Mouse (Mus musculus): Measurements from ENCODE around the gene D2hgdh.
"Not testable (repeated sequence)": the region's sequence is repeated elsewhere in the genome, so short reads cannot be mapped to it uniquely, and the experiment has no call there.

The D2hgdh gene

DNA sequence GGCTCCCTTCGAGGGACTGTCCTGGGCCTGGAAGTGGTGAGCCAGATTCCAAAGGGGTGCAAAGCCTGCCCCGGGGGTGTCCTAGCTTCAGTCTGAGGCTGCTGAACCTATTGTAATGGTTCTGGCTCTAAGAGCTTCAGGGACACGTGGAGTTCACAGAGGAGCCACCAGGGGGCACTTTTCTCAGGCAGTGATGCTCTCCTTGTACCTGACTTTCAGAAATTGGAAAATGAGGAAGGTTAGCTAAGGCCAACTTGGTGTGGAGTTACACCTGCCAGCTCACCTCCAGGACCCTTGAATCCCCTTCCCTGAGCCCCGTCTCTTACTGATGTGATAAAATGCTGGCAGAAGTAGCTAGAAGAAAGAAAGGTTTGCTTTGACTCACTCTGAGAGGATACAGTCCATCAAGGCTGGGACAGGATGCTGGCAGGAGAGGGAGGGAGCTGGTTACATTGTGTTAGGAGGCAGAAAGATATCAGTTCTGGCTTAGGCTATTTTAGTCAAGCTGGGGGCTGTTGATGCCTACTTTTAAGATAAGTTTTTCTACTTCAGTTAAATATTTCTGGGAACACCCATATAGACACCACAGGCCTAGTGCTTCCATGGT is 8.1 kb downstream of the D2hgdh start:
- DNase-seq: not testable (repeated sequence)

DNA sequence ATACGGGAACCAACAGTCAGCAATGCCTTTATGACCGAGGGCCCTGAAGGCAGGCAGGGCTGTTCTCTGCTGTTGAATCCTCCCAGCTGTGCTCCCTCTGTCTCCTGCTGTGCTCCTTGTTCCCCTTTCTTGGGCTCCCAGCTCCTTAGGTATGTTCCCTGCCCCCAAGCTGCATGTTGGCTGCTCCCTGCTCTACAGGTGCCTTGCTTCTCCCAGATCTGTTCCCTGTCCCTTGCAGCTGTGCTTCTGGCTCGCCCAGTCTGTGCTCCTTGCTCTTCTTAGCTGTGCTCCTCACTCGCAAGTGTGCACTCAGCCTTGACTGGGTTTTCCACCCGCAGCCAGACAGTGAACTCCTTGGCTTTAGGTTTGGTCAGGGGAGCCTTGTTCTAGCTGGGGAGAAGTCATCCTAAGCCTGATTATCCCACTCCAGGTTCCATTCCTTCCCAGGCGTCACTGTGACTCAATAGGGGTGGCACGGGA is 10.0 kb downstream of the D2hgdh start:
- no peak for DNase-seq

DNA sequence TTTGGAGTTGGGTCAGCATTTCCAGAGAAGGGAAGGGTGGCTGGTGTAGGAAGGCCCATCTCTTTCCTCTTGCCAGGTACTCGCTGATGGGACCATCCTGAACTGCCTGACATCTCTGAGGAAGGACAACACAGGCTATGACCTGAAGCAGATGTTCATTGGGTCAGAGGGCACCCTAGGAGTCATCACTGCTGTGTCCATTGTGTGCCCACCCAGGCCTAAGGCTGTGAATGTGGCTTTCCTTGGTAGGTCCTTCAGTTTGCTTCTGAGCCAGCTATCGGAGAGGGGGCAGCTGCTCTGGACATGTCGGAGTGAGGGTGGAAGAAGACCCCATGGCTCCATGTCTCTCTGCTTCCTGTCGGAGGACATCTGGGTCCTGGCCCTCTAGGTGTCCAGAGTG is 10.5 kb downstream of the D2hgdh start:
- DNase-seq: no peak

DNA sequence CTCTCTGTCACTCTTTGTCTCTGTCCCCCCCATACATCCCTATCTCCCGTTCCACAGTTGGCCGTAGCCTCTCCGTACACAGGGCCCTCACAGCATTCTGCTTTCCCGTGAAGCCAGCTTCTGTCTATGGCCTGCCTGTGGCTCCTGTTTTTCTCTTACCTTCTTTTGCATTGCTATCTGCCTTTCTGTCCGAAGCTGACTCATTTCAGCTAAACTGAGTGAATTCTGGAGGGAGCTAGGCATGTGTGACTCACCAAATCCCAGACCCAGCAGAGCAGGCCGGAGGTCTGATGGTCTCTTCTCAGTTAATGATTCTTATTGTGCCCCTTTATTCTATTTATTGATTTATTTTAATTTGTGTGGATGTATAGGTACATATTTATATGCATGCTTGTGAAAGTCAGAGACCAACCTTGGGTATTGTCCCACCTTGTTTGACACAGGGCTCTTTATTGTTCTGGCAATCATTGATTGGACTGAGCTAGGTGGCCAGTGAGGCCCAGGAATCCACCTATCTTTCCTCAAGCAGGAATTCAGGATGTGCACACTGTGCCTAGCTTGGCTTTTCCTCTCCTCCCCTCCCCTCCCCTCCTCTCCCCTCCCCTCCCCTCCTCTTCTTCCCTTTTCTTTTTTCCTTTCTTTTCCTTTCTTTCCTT is 11.3 kb downstream of the D2hgdh start:
- DNase-seq: no peak

DNA sequence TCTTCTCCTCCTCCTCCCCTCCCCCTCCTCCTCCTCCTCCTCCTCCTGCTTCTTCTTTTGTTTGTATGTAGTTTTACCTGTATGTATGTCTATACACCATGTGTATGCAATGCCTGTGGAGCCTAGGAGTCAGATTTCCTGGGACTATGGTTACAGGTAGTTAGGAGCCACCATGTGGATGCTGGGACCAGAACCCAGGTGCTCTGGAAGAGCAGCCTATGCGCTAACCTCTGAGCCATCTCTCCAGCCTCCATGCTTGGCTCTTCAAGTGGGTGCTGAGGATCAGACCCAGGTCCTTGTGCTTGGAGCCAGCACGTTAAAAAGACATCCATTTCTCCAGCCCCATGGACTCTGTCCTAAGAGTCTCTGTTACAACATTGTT is 11.8 kb downstream of the D2hgdh start:
- no peak for DNase-seq

DNA sequence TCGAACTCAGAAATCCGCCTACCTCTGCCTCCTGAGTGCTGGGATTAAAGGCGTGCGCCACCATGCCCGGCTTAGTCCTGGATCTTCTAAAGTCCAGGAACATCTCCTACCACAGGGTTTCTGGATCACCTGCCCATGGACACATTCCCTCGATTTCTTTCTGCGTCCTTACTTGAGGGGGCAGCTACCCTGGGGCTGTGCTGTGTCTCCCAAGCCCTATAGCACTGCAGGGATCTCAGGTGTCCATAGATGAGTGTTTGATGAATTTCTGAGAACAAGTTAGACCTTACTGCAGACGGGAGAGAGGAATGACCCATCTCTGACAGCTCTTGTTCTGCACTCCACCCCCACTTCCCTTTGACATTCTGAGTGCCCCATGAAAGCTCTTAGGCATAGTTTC is 12.6 kb downstream of the D2hgdh start:
- DNase-seq: peak; percentile 50

DNA sequence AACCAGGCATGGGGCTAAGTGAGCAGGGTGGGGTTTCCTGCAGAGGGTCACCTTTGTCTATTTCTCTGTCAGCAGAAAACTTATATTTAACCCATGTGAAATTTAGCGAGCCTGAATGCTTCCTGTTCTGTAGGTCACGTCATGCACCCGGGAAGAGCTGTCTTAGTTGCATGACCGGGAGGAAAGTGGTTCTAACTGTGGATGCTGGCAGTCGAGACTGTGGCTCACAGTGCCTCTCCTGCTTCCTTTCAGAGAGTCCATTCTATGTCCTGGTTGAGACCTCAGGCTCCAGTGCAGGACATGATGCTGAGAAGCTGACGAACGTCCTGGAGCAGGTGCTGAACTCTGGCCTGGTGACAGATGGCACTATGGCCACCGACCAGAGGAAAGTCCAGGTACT is 13.9 kb downstream of the D2hgdh start:
- DNase-seq: not testable (repeated sequence)

DNA sequence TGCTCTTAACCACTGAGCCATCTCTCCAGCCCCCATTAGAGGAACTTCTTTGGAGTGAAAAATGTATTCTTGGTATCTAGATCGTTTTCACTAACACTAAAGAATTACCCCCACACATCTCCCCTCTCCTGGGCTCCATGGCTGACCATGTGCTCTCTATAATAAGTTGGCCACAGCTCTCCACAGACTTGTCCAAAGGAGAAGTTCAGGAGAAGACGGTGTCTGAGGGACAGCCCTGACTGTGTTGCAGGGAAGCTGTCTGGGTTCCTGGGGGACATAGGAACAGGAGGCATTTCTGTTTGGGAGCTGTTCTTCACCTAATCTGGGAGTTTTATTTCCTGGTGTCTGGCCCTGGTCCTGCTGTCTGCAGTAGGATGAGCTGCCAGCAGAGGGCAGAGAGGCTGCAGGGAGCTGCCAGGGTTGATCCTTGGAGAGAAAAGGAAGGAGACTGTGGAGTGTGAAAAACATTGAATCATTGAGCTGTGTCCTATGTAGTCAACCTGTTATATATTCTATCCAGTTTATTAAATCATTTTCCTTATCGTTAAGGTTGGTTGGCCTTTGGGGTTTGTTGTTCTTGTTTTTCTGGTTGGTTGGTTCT is 21.2 kb downstream of the D2hgdh start:
- DNase-seq: not testable (repeated sequence)

DNA sequence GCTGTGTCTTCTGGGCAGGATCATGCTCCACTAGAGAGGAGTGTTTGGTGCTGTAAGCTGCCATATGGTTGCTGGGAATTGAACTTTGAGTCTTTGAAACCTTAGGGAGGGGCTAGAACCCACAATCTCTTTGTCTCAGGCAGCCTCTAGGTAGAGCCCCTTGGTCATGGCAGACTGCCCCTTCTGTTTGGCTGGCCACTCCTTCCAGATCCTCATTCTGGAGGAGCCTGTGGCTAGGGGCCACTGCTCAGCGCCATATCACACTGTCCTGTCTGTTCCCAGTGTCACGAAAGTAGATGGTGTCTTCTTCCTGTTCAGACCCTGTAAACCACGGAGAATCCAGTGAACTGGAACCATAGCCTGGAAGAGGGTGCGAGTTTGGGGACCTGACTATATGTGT is 31.1 kb downstream of the D2hgdh start:
- DNase-seq: not testable (repeated sequence)

DNA sequence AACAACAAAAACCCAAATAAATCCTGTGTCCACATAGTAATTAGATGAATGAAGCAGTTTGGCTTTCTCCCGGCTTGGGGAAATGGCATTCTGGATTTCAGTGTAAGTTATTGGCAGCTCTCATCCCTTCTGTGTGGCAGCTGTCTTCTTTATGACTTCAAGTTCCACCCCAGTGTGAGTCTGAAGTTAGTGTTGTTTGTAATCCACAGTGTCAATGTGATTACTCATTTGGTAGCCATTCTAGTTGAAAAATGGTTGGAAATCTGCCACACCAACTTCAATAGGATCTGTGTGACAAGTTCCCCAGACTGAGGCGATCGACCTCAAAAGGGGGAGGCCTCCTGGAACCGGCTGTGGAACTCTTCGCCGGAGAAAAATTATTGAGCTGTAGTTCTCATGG is 32.7 kb downstream of the D2hgdh start:
- DNase-seq: no peak

DNA sequence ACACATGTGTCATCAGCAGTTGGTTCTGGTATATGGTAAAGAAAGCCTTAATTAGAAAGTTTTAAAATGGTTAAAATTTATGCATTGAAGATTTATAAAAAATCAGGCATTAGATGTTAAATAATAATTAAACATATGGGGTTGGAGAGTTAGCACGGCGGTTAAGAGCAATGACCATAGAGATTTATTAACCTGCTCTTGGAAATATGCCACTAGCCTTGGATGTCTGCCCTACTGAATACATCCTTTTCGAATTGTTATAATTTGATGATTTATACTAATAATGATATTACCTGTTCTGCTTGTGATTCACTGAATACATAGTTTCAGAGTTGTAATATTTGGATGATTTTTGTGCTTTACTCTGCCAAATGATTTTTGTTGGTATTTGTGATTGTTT is 33.3 kb downstream of the D2hgdh start:
- no peak for DNase-seq

DNA sequence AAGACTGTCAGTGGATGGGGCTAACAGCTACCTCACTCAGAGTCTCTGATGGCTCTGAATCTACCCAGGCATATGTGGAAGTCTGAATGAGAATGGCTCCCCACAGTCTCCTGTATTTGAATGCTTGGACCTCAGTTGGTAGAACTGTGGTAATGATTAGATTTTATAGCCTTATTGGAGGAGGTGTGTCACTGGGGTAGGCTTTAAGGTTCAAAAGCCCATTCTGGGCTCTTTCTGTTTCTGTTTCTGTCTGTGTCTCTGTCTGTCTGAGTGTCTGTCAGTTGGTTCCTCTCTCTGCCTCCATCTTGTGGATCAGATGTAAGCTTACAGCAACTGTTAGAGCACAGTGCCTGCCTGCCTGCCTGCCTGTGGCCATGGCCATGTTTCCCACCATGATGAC is 34.9 kb downstream of the D2hgdh start:
- no peak for DNase-seq

DNA sequence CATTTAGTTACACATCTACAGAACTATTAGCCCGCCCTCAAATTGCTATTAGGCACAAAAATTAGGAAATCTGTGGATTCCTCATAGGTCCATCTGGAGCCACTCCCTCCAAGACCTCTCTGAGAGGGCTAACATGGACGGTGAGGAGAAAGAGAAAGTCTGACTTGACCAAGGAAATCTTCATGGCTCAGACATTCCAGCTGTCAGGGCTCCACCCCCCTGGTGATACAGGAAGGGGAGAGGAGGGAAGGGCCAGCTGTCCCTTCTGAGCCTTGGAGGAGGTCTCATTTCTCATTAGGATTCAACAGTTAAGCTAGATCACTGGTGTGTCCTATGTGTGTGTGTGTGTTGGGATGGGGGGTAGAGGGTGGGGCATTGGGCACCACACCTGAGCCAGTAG is 36.3 kb downstream of the D2hgdh start, which contains the start of gene Gal3st2:
Gal3st2 (plus strand) TSS at position 259 of the 400 bp plus-strand sequence.
- DNase-seq: not testable (repeated sequence)

DNA sequence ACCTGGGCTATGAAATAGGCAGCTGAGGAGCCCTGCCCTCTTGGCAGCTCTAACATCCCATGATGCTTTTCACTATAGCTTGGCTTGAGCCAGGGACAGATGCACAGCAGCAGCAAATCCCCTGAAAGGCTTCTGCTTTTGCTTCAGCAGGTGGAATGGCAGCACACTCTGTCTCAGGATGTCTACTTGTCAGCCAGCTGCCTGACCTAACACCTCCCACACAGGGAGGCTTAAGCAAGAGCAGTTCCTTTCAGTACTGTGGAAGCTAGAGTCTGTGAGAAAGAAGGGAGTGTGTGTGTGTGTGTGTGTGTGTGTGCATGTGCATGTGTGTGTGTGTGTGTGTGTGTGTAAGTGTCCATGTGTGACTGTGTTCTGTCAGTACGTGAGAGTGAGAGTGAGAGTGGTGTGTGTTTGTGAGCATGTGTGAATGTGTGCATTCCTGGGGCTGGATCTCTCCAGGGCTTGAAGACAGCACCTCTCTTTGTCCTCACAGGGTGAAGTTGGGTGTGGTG is 46.9 kb downstream of the D2hgdh start:
- DNase-seq: not testable (repeated sequence)

DNA sequence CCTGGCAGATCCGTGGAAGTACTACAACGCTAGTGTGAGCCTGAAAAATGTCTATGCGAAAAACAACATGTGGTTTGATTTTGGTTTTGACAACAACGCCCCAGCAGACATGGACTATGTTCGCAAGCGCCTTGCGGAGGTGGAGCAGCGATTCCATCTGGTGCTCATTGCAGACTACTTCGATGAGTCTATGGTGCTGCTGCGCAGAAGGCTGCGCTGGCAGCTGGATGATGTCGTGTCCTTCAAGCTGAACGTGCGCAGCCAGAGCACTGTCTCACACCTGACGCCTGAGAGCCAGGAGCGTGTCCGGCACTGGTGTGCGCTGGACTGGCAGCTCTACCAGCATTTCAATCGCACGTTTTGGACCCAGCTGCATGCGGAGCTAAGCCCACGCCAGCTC is 49.7 kb downstream of the D2hgdh start:
- DNase-seq: not testable (repeated sequence)

DNA sequence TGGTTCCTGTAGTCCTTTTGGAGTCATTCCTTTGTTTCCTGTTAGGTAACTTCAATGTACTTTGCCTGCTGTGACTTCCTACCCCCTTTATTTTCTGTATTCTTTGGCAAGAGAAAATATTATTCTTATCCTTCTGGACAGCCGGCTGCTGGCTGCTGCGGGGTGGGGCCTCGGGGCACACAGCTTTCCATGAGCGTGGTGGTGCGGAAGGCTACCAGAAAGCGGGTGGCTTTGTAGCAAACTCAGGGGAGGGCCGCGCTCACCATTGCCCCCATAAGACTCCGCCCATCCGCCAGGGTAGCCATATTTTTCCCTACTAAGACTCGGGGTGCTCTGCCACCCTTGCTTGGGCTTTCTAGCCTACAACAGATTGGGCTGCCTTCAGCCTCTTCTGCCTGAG is 57.1 kb downstream of the D2hgdh start:
- DNase-seq: not testable (repeated sequence)

DNA sequence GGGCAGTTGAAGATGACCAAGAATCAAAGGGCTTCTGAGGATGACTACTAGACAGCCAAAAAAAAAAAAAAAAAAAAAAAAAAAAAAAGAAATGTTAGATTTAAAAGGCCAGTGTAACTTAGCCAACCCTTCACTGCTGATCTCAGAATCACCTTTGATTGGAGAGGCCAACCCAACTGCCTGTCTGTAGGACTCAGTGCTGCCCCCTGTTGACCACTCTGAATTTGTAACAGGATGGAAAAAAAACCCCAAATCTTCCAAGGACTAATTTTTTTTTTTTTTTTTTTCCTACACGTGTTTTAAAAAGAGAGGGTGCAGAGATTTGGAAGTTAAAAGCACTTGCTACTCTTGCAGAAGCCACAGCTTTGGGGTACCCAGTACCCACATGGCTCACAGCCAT is 66.2 kb downstream of the D2hgdh start:
- DNase-seq: peak; percentile 33

DNA sequence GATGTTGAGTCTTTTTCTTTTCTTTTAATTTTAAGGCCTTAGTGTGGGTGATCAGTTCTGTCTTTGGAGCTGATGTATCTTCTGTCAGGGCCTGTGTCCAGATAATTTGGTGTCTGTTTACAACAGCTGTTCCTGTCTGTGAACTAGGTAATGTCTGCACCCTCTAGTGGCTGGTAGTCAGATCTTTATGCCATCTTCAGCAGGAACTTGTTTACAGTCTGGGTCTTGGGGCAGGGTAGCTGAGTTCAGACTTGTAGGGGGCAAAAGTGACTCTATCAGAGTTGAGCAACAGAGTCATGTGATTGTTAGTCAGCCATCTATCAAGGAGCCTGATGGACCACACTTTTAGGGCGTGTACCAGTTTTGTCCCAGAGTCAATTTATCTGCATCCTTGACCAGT is 72.7 kb downstream of the D2hgdh start:
- DNase-seq: not testable (repeated sequence)

DNA sequence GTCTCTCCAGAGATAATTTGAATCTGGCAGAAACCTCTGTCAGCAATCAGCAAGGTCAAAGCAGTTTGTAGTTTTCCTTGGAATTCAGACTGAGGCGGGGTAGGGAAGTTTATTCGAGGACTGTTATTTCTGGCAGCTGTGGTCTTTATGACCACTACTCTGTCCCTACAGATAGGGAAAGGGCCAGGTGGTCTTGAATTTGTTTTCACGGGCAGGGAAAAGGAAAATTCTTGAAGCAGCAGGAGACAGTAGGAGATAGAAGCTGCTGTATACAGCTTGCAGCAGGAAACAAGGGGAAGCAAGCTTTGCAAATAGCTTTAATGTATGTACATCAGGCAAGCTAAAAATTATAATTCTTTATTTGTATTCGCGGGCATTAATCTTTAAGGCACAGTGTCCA is 76.6 kb downstream of the D2hgdh start:
- not testable (repeated sequence) for DNase-seq
